Mouse (Mus musculus): Measurements from ENCODE around the gene Ksr1.

Gene Ksr1

DNA sequence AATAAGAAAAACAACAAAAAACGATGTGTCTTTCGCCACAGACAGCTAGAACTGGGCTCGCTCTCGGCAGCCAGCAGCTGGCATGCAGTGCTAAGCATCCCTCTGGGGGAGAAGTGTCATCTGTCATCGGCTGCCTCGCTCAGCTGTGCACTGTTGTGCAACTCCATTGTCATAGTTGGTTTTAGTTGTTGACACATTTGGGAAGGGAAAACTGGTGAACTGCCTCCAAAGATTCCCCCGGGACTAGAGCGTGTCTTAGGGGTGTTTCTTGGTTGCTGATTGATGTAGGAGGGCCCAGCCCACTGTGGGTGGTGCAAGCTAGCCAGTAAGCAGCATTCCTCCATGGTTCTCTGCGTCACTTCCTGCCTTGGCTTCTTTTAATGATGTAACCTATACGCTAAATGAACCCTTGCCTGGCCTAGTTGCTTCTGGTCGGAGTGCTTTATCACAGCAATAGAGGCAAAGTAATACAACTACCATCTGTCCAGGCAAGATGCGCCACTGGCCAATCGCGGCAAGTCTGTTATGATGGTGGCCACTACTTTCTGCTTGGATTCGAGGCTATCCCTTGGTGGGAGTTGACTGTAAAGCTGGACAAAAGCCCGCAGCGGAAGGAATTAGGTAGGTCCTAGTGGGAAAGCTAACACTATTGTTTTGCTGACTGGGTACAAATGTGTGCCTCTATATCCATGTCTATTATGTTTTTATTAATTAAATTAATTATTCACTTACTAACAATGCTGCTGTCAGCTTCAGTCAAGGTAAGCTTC lies 172.6 kb downstream of the Ksr1 start:
- no peak for DNase-seq

GRCm38 (mm10) chr11:78972811-78973351 lies 173.3 kb downstream of the Ksr1 start:
- DNase-seq, result no peak

DNA sequence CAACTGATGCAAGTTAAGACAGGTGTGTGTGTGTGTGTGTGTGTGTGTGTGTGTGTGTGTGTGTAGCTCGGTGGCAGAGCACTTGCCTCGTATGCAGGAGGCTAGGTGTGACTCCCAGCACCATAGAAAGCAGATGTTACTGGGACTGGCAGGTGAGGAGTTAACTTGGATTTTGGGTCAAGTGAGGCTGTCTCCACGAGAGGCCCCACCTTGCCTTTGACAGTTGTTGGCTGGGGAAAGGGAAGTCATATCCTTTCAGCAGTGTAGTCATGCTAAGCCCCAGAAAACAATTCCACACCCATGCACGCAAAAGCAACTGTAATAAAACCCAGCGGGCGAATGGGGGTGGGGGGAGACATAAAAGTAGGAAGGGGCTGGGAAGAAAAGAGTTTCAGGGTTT lies 173.9 kb downstream of the Ksr1 start:
- DNase-seq, result no peak

- DNase-seq, result no peak
Observed at GRCm38 (mm10) chr11:78971746-78972145, 174.5 kb downstream of the Ksr1 start.

GRCm38 (mm10) chr11:78971096-78971495 lies 175.1 kb downstream of the Ksr1 start:
- no peak for DNase-seq

GRCm38 (mm10) chr11:78968121-78968520 lies 178.1 kb downstream of the Ksr1 start:
- DNase-seq, result no peak

DNA sequence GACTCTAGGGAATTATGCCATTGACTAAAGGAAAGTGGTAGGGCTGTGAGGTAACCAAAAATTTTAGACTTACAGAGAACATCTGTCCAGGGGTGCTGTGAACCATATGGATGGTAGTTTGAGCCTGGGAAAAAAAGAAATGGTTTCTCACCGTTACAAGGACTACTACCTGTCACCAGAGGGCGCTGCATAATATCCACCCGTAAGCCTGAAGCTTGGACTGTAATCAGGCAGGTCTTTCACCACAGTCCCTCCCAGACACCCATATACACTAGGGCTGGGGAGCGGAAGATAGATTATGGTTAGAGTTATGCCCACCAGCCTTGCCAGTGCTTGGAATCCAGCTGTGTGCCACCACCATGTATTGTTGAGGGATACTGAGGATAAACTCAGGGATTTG lies 178.8 kb downstream of the Ksr1 start:
- DNase-seq, result peak; percentile 4
